Mouse (Mus musculus): Measurements from ENCODE around the gene Klrg2.

Klrg2 gene

DNA sequence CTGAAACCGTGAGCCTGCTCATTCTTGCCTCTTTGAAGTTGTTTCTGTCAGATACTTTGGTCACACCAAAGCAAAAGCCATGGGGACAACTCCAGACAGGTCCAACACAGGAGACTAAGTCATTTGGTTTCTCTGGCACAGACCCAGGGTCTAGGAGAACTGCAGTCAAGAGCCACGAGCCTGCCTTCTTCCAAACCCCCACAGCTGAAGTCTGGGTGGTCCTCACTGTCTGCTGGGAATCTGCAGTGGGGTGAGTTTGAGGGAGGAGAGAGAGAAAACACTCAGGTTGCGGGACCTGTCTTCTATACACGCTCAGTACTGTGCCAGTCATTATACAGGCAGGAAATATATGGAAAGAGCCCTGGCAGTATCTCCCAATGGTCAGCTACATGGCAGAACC lies 9.6 kb downstream of the Klrg2 start:
- no peak for DNase-seq (ENCODE audit: low spot score)

DNA sequence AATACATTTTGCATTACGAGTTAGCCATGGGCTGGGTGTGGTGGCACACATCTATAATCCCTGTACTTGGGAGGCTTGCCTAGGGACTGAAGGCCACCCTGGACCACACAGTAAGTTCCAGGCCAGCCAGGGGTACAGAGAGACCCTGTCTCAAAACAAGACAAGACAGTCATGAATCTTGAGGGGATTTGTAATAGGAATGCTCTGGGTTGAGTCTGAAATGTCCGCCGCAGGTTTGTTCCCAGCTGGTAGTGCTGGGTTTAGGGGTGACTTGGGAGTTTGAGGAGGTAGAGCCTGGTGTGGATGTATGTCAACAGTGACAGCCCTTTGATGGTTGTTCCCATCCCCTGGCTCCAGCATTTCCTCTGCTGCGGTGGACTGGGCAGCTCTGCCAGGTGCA lies 10.0 kb downstream of the Klrg2 start:
- no peak for DNase-seq (ENCODE audit: low spot score)

DNA sequence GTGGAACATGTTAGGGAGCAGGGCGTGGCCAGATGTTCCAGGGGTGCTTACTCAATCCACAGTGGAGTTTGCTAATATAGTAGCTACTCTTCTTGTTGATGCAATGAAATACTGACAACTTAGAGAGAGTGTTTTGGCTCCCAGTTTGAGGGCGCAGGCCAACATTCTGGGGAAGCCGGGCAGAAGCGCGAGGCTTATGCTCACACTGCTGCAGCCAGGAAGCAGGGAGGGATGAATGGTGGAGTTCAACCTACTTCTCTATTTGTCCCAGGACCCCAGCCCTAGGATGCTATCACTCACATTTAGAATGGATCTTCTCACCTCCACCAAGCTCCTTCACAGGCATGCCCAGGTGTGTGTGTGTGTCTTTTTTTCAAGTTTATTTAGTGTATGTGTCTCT lies 11.0 kb downstream of the Klrg2 start:
- no peak for DNase-seq (ENCODE audit: low spot score)

- no peak for DNase-seq (ENCODE audit: low spot score)
Observed at GRCm38 (mm10) chr6:38624439-38624838, 12.6 kb downstream of the Klrg2 start.

GRCm38 (mm10) chr6:38623457-38623856 lies 13.6 kb downstream of the Klrg2 start:
- DNase-seq (ENCODE audit: low spot score) = no peak

- DNase-seq (ENCODE audit: low spot score) = no peak
Observed at GRCm38 (mm10) chr6:38622406-38622805, 14.6 kb downstream of the Klrg2 start.

- no peak for DNase-seq (ENCODE audit: low spot score)
Observed at GRCm38 (mm10) chr6:38609892-38610291, 27.1 kb downstream of the Klrg2 start.

- no peak for DNase-seq (ENCODE audit: low spot score)
Observed at GRCm38 (mm10) chr6:38597481-38597880, 39.6 kb downstream of the Klrg2 start.

DNA sequence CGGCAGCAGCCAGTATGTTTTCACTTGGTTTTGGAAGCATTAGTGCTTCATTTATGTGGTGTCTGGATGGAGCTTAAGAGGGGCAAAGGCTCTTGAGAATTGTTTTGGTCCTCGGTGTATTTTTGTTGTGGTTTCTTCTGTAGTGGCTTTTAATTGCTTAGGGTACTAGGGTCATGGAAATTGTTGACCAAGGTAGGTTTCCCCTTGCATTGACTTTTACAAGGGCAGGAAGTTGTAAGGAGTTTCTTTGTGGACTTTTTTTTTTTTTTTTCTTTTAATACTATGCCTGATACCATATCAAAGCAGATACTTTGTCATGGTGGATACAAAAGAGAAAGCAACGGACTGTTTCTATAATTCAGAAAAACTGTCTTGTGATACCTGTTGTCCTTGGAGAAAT lies 55.3 kb downstream of the Klrg2 start:
- no peak for DNase-seq (ENCODE audit: low spot score)

DNA sequence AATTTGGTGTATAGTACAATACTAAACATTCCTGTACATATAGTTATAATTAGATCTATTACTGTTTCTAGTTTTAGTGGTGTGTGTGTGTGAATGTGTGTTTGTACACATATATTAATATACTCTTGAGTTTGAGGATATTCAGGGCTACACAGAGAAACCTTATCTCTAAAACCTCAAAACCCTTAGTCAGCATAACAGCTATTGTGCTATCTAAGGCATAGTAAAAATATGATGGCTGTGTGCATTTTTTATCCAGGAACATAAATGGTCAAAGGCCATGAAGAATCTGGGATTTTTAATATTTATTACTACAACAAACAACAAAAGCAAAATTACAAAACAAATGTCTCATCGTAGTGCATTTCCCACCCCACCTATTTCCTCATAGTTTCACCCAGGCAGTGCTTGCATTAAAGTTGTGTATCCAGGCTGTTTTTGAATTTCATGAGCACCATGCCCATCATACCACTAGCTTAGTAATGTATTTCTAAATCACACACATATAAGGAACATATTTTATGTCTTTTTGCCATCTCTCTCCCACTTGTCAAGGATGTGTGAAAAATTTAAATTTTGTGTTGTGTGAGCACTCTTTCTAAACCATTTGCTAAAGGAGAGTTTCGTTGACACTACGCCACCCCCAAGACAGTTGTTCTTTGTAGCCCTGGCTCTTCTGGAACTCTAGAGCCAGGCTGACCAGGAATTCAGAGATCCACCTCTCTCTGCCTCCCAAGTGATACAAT lies 56.8 kb downstream of the Klrg2 start:
- no peak for DNase-seq (ENCODE audit: low spot score)

- DNase-seq (ENCODE audit: low spot score) = no peak
Observed at GRCm38 (mm10) chr6:38576096-38576495, 60.9 kb downstream of the Klrg2 start.

All from layer of hippocampus, adult 11-12 months (tissue).